Mouse (Mus musculus): ENCODE measurements at regions not wholly inside any gene's neighbourhood (a gene's known extent, or its start where the extent isn't known, plus 50 kb on each side); places are given as distances from the start of the nearest gene placed in this dataset.

DNA sequence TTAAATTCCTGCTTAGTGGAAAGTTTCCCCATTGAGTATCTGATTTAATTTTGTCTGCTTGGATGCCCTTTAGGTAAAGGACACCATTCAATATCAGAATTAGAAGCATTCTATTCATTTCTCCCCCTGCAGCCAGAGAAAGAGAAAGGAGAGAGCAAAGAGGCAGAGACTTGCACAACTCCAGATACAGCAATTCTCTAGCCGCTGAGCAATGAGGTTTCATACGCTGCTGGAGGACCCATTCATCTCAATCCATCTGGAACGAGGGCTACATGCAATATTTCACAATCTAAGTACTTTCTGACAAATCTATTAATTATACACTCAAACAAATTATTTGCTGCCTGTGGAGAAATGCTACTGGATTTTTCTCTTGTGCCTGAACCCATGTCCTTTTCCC lies 538.0 kb upstream of the Tusc1 start:
- DNase-seq (ENCODE audit: low spot score) = no peak
- H3K27me3 ChIP-seq (ENCODE audit: insufficient read depth, low read length) = no peaks in the 10 kb centered on the region
- H3K36me3 ChIP-seq (replicated peaks) = no peaks in the 10 kb centered on the region
- H3K4me1 ChIP-seq (ENCODE audit: insufficient read depth, low read depth, low read length) = no peaks in the 10 kb centered on the region
- ATAC-seq (ENCODE audit: extremely low read depth, insufficient number of reproducible peaks, low FRiP score, poor library complexity, severe bottlenecking) = no peak
- no peak overlapping the region for H3K4me3 ChIP-seq (ENCODE audit: low read depth, low read length)
- no peaks in the 10 kb centered on the region for H3K9me3 ChIP-seq (replicated peaks)
- TF ChIP-seq GATA2 (IDR thresholded peaks at IDR 0.05; ENCODE audit: borderline replicate concordance, low read depth, low read length) (no peak), TAL1 (conservative IDR thresholded peaks at IDR 0.05; ENCODE audit: low read depth, low read length) (no peak), GATA1 (IDR thresholded peaks at IDR 0.05; ENCODE audit: borderline replicate concordance, low read length) (no peak), POLR2AphosphoS5 (IDR thresholded peaks at IDR 0.05; ENCODE audit: insufficient replicate concordance, low read depth, low read length) (no peak), CTCF (IDR thresholded peaks at IDR 0.05; ENCODE audit: low read depth, low read length) (no peak)

DNA sequence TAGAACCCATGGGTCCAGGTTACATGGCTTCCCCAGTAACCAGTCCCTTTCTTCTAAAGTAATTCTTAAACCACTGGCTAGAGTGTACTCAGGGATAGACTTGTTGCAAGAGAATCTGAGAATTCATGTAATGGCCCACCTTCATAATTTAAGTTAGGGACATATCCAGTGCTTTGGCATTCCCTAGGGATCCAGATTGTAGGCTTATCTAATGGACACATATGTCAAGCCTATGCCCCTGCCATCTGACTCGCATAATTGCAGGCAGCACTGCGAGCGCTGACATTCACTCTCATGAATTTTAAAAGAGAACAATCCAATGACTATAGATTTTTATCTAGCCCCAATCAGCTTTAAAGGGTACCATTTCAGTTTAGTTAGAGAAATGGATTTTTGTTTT lies 518.1 kb upstream of the Tusc1 start:
- ATAC-seq (ENCODE audit: extremely low read depth, insufficient number of reproducible peaks, low FRiP score, poor library complexity, severe bottlenecking) = no peak
- no peak for TF ChIP-seq GATA1 (IDR thresholded peaks at IDR 0.05; ENCODE audit: borderline replicate concordance, low read length)
- TF ChIP-seq CTCF (IDR thresholded peaks at IDR 0.05; ENCODE audit: low read depth, low read length) = no peak
- TF ChIP-seq GATA2 (IDR thresholded peaks at IDR 0.05; ENCODE audit: borderline replicate concordance, low read depth, low read length) = no peak
- TF ChIP-seq POLR2AphosphoS5 (IDR thresholded peaks at IDR 0.05; ENCODE audit: insufficient replicate concordance, low read depth, low read length) = no peak
- TF ChIP-seq TAL1 (conservative IDR thresholded peaks at IDR 0.05; ENCODE audit: low read depth, low read length) = no peak
- no peaks in the 10 kb centered on the region for H3K27me3 ChIP-seq (ENCODE audit: insufficient read depth, low read length)
- DNase-seq (ENCODE audit: low spot score) = no peak
- no peaks in the 10 kb centered on the region for H3K4me1 ChIP-seq (ENCODE audit: insufficient read depth, low read depth, low read length)
- no peaks in the 10 kb centered on the region for H3K36me3 ChIP-seq (replicated peaks)
- H3K9me3 ChIP-seq (replicated peaks) = no peaks in the 10 kb centered on the region
- no peak overlapping the region for H3K4me3 ChIP-seq (ENCODE audit: low read depth, low read length)

DNA sequence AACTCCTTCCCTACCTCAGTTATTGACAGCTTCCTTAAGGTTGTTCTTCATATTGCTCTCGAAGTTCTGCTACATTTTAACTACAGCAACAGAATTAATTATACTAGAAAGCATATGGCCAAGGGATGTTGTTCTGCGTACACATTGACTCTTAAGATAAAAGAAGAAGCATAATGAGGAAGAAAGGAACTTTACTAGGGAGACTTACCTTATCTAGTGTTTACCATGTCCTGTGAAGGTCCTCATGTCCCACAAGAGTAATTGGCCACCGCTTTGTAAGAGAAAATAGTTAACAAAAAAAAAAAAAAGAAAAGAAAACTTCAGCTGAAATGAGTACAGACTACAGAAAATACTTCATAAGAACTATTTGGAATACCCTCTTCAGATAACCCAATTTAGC lies 513.9 kb upstream of the Tusc1 start:
- Histone ChIP-seq H3K27me3 (ENCODE audit: insufficient read depth, low read length) (no peaks in the 10 kb centered on the region), H3K9me3 (replicated peaks) (no peaks in the 10 kb centered on the region), H3K4me1 (ENCODE audit: insufficient read depth, low read depth, low read length) (no peaks in the 10 kb centered on the region), H3K4me3 (ENCODE audit: low read depth, low read length) (no peak overlapping the region), H3K36me3 (replicated peaks) (no peaks in the 10 kb centered on the region)
- peak; percentile 40; the same call in 1 of the 2 replicates for ATAC-seq (ENCODE audit: extremely low read depth, insufficient number of reproducible peaks, low FRiP score, poor library complexity, severe bottlenecking)
- no peak for DNase-seq (ENCODE audit: low spot score)
- TF ChIP-seq GATA1 (IDR thresholded peaks at IDR 0.05; ENCODE audit: borderline replicate concordance, low read length) = no peak
- no peak for TF ChIP-seq CTCF (IDR thresholded peaks at IDR 0.05; ENCODE audit: low read depth, low read length)
- no peak for TF ChIP-seq GATA2 (IDR thresholded peaks at IDR 0.05; ENCODE audit: borderline replicate concordance, low read depth, low read length)
- no peak for TF ChIP-seq TAL1 (conservative IDR thresholded peaks at IDR 0.05; ENCODE audit: low read depth, low read length)

DNA sequence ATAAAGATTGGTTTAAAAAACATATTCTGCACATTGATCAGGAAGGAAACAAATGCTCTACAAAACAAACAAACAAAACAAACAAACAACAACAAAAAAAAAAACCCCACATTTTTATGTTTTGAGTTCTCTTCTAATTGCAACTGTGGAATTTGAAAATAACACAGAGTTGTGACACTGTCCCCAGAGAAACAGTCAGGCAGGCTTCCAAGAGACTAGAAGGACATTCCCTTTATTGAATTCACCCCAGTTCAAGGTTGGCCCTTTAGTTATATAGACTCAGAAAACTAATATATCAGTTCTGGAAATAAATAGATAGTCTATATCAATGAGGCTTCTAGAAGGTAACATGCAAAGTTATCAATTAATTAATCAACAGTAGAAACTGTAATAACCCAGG lies 495.4 kb upstream of the Tusc1 start:
- TF ChIP-seq TAL1 (conservative IDR thresholded peaks at IDR 0.05; ENCODE audit: low read depth, low read length) = no peak
- TF ChIP-seq GATA2 (IDR thresholded peaks at IDR 0.05; ENCODE audit: borderline replicate concordance, low read depth, low read length) = no peak
- no peak for TF ChIP-seq POLR2AphosphoS5 (IDR thresholded peaks at IDR 0.05; ENCODE audit: insufficient replicate concordance, low read depth, low read length)
- no peak for TF ChIP-seq CTCF (IDR thresholded peaks at IDR 0.05; ENCODE audit: low read depth, low read length)
- TF ChIP-seq GATA1 (IDR thresholded peaks at IDR 0.05; ENCODE audit: borderline replicate concordance, low read length) = no peak
- H3K4me3 ChIP-seq (ENCODE audit: low read depth, low read length) = no peak overlapping the region
- no peaks in the 10 kb centered on the region for H3K4me1 ChIP-seq (ENCODE audit: insufficient read depth, low read depth, low read length)
- H3K36me3 ChIP-seq (replicated peaks) = no peaks in the 10 kb centered on the region
- H3K27me3 ChIP-seq (ENCODE audit: insufficient read depth, low read length) = no peaks in the 10 kb centered on the region
- no peaks in the 10 kb centered on the region for H3K9me3 ChIP-seq (replicated peaks)
- DNase-seq (ENCODE audit: low spot score) (no peak), ATAC-seq (ENCODE audit: extremely low read depth, insufficient number of reproducible peaks, low FRiP score, poor library complexity, severe bottlenecking) (no peak)

DNA sequence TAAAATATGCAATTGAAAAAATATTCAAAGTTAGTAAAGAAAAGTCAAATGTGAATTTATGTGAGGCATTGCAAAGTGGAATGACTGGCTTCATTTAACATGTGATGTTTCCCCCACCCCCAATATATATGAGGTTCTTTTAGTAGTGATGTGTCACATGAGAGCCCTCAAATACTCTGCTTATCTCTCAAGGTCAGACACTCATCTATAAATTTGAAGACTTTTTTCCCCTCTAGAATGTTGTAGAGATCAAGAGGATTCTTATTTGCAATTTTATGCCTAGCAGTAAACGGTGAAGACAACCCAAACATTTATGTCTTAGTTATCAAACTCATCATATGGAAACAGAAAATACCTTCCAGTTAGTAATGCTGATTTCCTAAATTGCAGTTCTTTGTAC lies 457.8 kb upstream of the Tusc1 start:
- peaks cover 9% of the 10 kb centered on the region; the same call in 1 of the 2 replicates for H3K4me1 ChIP-seq (ENCODE audit: insufficient read depth, low read depth, low read length)
- no peak for TF ChIP-seq GATA1 (IDR thresholded peaks at IDR 0.05; ENCODE audit: borderline replicate concordance, low read length)
- peak; percentile 1 for DNase-seq (ENCODE audit: low spot score)
- no peaks in the 10 kb centered on the region for H3K36me3 ChIP-seq (replicated peaks)
- no peak overlapping the region for H3K4me3 ChIP-seq (ENCODE audit: low read depth, low read length)
- H3K27me3 ChIP-seq (ENCODE audit: insufficient read depth, low read length) = no peaks in the 10 kb centered on the region
- H3K9me3 ChIP-seq (replicated peaks) = no peaks in the 10 kb centered on the region
- peak; percentile 91 for ATAC-seq (ENCODE audit: extremely low read depth, insufficient number of reproducible peaks, low FRiP score, poor library complexity, severe bottlenecking)

DNA sequence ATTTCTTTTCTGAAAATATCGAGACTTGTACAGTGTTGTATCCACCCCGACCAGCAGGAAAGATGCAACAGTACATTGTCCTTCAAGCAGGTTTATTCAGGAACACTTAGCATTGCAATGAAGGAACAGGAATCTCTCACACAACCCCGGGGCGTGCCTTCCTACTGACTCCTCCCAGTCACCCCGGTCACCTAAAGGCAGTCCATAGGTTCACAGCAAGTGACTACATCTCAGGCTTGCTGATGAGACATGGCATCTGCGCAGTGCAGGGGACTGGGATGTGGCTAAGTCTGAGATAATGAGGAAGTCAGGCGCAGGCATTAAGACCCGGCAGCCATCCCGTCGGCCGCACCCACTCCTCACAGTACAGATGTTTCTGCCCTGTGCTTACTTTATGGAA lies 454.8 kb upstream of the Tusc1 start:
- no peaks in the 10 kb centered on the region for H3K9me3 ChIP-seq (replicated peaks)
- ATAC-seq (ENCODE audit: extremely low read depth, insufficient number of reproducible peaks, low FRiP score, poor library complexity, severe bottlenecking) (no peak), DNase-seq (ENCODE audit: low spot score) (no peak)
- H3K27me3 ChIP-seq (ENCODE audit: insufficient read depth, low read length) = no peaks in the 10 kb centered on the region
- no peaks in the 10 kb centered on the region for H3K36me3 ChIP-seq (replicated peaks)
- TF ChIP-seq GATA2 (IDR thresholded peaks at IDR 0.05; ENCODE audit: borderline replicate concordance, low read depth, low read length) (no peak), GATA1 (IDR thresholded peaks at IDR 0.05; ENCODE audit: borderline replicate concordance, low read length) (no peak)
- H3K4me3 ChIP-seq (ENCODE audit: low read depth, low read length) = no peak overlapping the region
- peaks cover 6% of the 10 kb centered on the region; the same call in 1 of the 2 replicates for H3K4me1 ChIP-seq (ENCODE audit: insufficient read depth, low read depth, low read length)

DNA sequence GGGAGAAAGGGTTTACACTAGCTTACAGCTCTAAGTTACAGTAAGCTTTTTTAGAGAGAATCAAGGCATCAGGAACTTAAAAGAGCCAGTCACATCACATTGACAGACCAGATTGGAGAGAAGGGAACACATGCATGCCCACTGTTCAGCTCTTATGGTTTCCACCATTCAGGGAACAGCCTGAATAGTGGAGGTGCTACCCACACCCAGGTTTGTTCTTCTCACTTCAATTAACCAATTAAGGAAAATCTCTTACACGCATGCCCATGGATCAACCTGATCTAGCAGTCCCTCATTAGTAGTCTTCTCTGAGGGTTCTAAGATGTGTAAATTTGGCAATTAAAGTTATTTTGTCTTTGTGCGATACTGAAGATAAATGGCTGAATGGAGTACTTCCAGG lies 419.2 kb upstream of the Tusc1 start:
- Histone ChIP-seq H3K4me1 (ENCODE audit: insufficient read depth, low read depth, low read length) (no peaks in the 10 kb centered on the region), H3K36me3 (replicated peaks) (no peaks in the 10 kb centered on the region), H3K27me3 (ENCODE audit: insufficient read depth, low read length) (no peaks in the 10 kb centered on the region), H3K4me3 (ENCODE audit: low read depth, low read length) (no peak overlapping the region), H3K9me3 (replicated peaks) (no peaks in the 10 kb centered on the region)
- ATAC-seq (ENCODE audit: extremely low read depth, insufficient number of reproducible peaks, low FRiP score, poor library complexity, severe bottlenecking) (no peak), DNase-seq (ENCODE audit: low spot score) (no peak)
- TF ChIP-seq TAL1 (conservative IDR thresholded peaks at IDR 0.05; ENCODE audit: low read depth, low read length) = no peak
- no peak for TF ChIP-seq POLR2AphosphoS5 (IDR thresholded peaks at IDR 0.05; ENCODE audit: insufficient replicate concordance, low read depth, low read length)
- TF ChIP-seq CTCF (IDR thresholded peaks at IDR 0.05; ENCODE audit: low read depth, low read length) = no peak
- TF ChIP-seq GATA1 (IDR thresholded peaks at IDR 0.05; ENCODE audit: borderline replicate concordance, low read length) = no peak
- TF ChIP-seq GATA2 (IDR thresholded peaks at IDR 0.05; ENCODE audit: borderline replicate concordance, low read depth, low read length) = no peak
